Mouse (Mus musculus): ENCODE measurements around the gene Mysm1. TPM values are rescaled to one million over a fixed set of nuclear protein-coding genes. Genes with fewer than 3 reads are reported as not detected.

Mysm1 gene
- total and polyA plus RNA-seq, 3 experiments = 4.2 to 84.1 (median 61.3) TPM

Other genes starting within 250 kb of the Mysm1 start
- not detected in 2 replicates for gene Tek, start 239.8 kb downstream of the Mysm1 start, total RNA-seq (2014; fragmentation: Nextera tagmentation)
- under 0.01 and 0.05 TPM in 2 replicates for gene Tek, start 239.8 kb downstream of the Mysm1 start, total RNA-seq (2017)
- not detected in 2 replicates for gene Tek, start 239.8 kb downstream of the Mysm1 start, polyA plus RNA-seq (2012)
- gene Eqtn, start 50.3 kb downstream of the Mysm1 start, total RNA-seq (2014; fragmentation: Nextera tagmentation) = not detected in 2 replicates
- 0.11 TPM in 1 of 2 replicates, not detected in the other for gene Eqtn, start 50.3 kb downstream of the Mysm1 start, total RNA-seq (2017)
- gene Eqtn, start 50.3 kb downstream of the Mysm1 start, polyA plus RNA-seq (2012) = not detected in 2 replicates
- gene Jun, start 73.1 kb upstream of the Mysm1 start, total RNA-seq (2014; fragmentation: Nextera tagmentation) = 1.1 and 1.7 TPM in 2 replicates
- gene Jun, start 73.1 kb upstream of the Mysm1 start, total RNA-seq (2017) = 2.3 and 2.9 TPM in 2 replicates
- gene Jun, start 73.1 kb upstream of the Mysm1 start, polyA plus RNA-seq (2012) = 2.2 and 2.3 TPM in 2 replicates

All from G1E (cell line).